Mouse (Mus musculus) cerebellum, adult 2 months (tissue): Measurements from ENCODE around the gene Galnt17.

Source experiments
- CTCF ChIP-seq: fragments of 200-500 bp; IDR thresholded peaks from 2 replicates; pipeline ENCODE4 v1.5.1; 2011; ENCODE audit warnings: low read depth, mild to moderate bottlenecking, control low read depth, low read length, moderate library complexity, borderline replicate concordance; ENCODE audit not compliant: insufficient read depth
- POLR2A ChIP-seq: fragments of 200-500 bp; IDR thresholded peaks from 2 replicates; pipeline ENCODE4 v1.6.1; 2011; ENCODE audit warnings: low read length, control low read depth, borderline replicate concordance; ENCODE audit not compliant: insufficient read depth

DNA sequence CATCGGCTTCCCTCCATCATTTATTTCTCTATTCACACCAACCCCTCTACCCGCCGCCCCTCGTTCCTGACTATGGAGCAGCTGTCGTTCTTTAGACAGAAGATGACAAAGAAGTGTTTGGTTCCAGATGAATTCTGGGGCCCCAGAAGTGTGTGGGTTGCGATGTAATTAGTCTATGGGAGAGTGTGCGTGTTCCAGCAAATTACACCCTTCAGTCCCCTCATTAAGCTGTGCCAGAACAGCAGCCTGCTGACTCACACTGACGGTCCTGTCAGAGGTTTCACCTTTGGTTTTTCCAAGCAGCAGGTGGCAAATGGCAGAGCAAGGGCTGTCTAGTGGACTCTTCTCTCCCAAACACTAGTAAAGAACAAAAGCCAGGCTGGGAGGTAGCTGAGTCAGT is 26.2 kb upstream of the Galnt17 start:
- TF ChIP-seq CTCF (no peak), POLR2A (no peak)
